Mouse (Mus musculus): Measurements from ENCODE around the gene Gse1. TPM values are rescaled to one million over a fixed set of nuclear protein-coding genes. Genes with fewer than 3 reads are reported as not detected.
"Not testable (repeated sequence)": the region's sequence is repeated elsewhere in the genome, so short reads cannot be mapped to it uniquely, and the experiment has no call there.

Gene Gse1
- polyA plus RNA-seq, 1 experiment from 2014 or later = 31.3 TPM

GRCm38 (mm10) chr8:120347734-120348341 lies 119.6 kb downstream of the Gse1 start:
- peaks cover 55% of the 10 kb centered on the region for H3K4me1 ChIP-seq
- no peak overlapping the region for H3K4me3 ChIP-seq
- no peaks in the 10 kb centered on the region for H3K27me3 ChIP-seq
- H3K4me2 ChIP-seq (replicated peaks) = peak overlapping the region; percentile 23; the same call in 1 of the 2 replicates
- WGBS = 15% methylated on average over 21 of the region's 21 CpGs
- peak; percentile 72 for ATAC-seq (replicated peaks)
- H3K9me3 ChIP-seq = no peaks in the 10 kb centered on the region
- no peaks in the 10 kb centered on the region for H3K36me3 ChIP-seq
- peak overlapping the region; percentile 61 for H3K27ac ChIP-seq (replicated peaks)
- H3K9ac ChIP-seq (replicated peaks) = no peak overlapping the region

- Histone ChIP-seq H3K4me1 (peaks cover 53% of the 10 kb centered on the region), H3K27ac (replicated peaks) (no peak overlapping the region), H3K4me2 (replicated peaks) (no peak overlapping the region), H3K9me3 (no peaks in the 10 kb centered on the region), H3K4me3 (no peak overlapping the region), H3K9ac (replicated peaks) (no peak overlapping the region), H3K27me3 (no peaks in the 10 kb centered on the region), H3K36me3 (no peaks in the 10 kb centered on the region)
- no peak for ATAC-seq (replicated peaks)
- 33% methylated on average over 11 of the region's 11 CpGs for WGBS
Measured at GRCm38 (mm10) chr8:120348922-120349321, 120.7 kb downstream of the Gse1 start.

GRCm38 (mm10) chr8:120351332-120352071 lies 123.2 kb downstream of the Gse1 start:
- no peak overlapping the region for H3K4me3 ChIP-seq
- no peak overlapping the region for H3K4me2 ChIP-seq (replicated peaks)
- H3K4me1 ChIP-seq = peaks cover 49% of the 10 kb centered on the region
- 60% methylated on average over 7 of the region's 7 CpGs for WGBS
- H3K9ac ChIP-seq (replicated peaks) = no peak overlapping the region
- H3K9me3 ChIP-seq = no peaks in the 10 kb centered on the region
- no peak for ATAC-seq (replicated peaks)
- H3K27ac ChIP-seq (replicated peaks) = no peak overlapping the region
- H3K36me3 ChIP-seq = no peaks in the 10 kb centered on the region
- no peaks in the 10 kb centered on the region for H3K27me3 ChIP-seq

GRCm38 (mm10) chr8:120352096-120352495 lies 123.8 kb downstream of the Gse1 start:
- no peaks in the 10 kb centered on the region for H3K9me3 ChIP-seq
- H3K27ac ChIP-seq (replicated peaks) = no peak overlapping the region
- H3K27me3 ChIP-seq = no peaks in the 10 kb centered on the region
- H3K4me3 ChIP-seq = no peak overlapping the region
- H3K36me3 ChIP-seq = no peaks in the 10 kb centered on the region
- H3K4me2 ChIP-seq (replicated peaks) = no peak overlapping the region
- no peak for ATAC-seq (replicated peaks)
- H3K4me1 ChIP-seq = peaks cover 47% of the 10 kb centered on the region
- no peak overlapping the region for H3K9ac ChIP-seq (replicated peaks)
- 78% methylated on average over 10 of the region's 10 CpGs for WGBS

- Histone ChIP-seq H3K4me3 (no peak overlapping the region), H3K9me3 (no peaks in the 10 kb centered on the region), H3K36me3 (no peaks in the 10 kb centered on the region), H3K27me3 (no peaks in the 10 kb centered on the region), H3K27ac (replicated peaks) (no peak overlapping the region), H3K4me2 (replicated peaks) (no peak overlapping the region), H3K4me1 (peaks cover 34% of the 10 kb centered on the region), H3K9ac (replicated peaks) (no peak overlapping the region)
- ATAC-seq (replicated peaks) = no peak
- WGBS = 79% methylated on average over 9 of the region's 9 CpGs
Measured at GRCm38 (mm10) chr8:120356067-120356466, 127.8 kb downstream of the Gse1 start.

- 68% methylated on average over 6 of the region's 6 CpGs for WGBS
- Histone ChIP-seq H3K36me3 (no peaks in the 10 kb centered on the region), H3K27me3 (no peaks in the 10 kb centered on the region), H3K27ac (replicated peaks) (no peak overlapping the region), H3K4me1 (peaks cover 40% of the 10 kb centered on the region), H3K4me3 (no peak overlapping the region), H3K4me2 (replicated peaks) (no peak overlapping the region), H3K9me3 (no peaks in the 10 kb centered on the region), H3K9ac (replicated peaks) (no peak overlapping the region)
- ATAC-seq (replicated peaks) = no peak
Measured at GRCm38 (mm10) chr8:120357504-120357903, 129.2 kb downstream of the Gse1 start.

- Histone ChIP-seq H3K4me1 (peaks cover 25% of the 10 kb centered on the region), H3K27me3 (no peaks in the 10 kb centered on the region), H3K4me3 (no peak overlapping the region), H3K4me2 (replicated peaks) (no peak overlapping the region), H3K9me3 (no peaks in the 10 kb centered on the region), H3K36me3 (no peaks in the 10 kb centered on the region), H3K9ac (replicated peaks) (no peak overlapping the region), H3K27ac (replicated peaks) (peak overlapping the region; percentile 64)
- peak; percentile 30; the same call in 1 of the 2 replicates for ATAC-seq (replicated peaks)
- WGBS = 63% methylated on average over 8 of the region's 8 CpGs
Measured at GRCm38 (mm10) chr8:120361301-120361700, 133.0 kb downstream of the Gse1 start.

- Histone ChIP-seq H3K4me1 (peaks cover 26% of the 10 kb centered on the region), H3K4me2 (replicated peaks) (no peak overlapping the region), H3K27me3 (no peaks in the 10 kb centered on the region)
Measured at GRCm38 (mm10) chr8:120363552-120364071, 135.4 kb downstream of the Gse1 start.

GRCm38 (mm10) chr8:120364093-120364725 lies 136.0 kb downstream of the Gse1 start:
- WGBS = 55% methylated on average over 7 of the region's 7 CpGs
- no peak overlapping the region for H3K4me2 ChIP-seq (replicated peaks)
- H3K27me3 ChIP-seq = no peaks in the 10 kb centered on the region
- H3K4me1 ChIP-seq = peaks cover 32% of the 10 kb centered on the region
- no peak overlapping the region for H3K27ac ChIP-seq (replicated peaks)
- H3K9me3 ChIP-seq = no peaks in the 10 kb centered on the region
- no peak for ATAC-seq (replicated peaks)
- H3K36me3 ChIP-seq = no peaks in the 10 kb centered on the region
- no peak overlapping the region for H3K9ac ChIP-seq (replicated peaks)
- no peak overlapping the region for H3K4me3 ChIP-seq

More at GRCm38 (mm10) chr8:120363552-120364071, 135.4 kb downstream of the Gse1 start:
- no peak for ATAC-seq (replicated peaks)
- Histone ChIP-seq H3K4me3 (no peak overlapping the region), H3K9ac (replicated peaks) (no peak overlapping the region), H3K36me3 (no peaks in the 10 kb centered on the region), H3K27ac (replicated peaks) (no peak overlapping the region), H3K9me3 (no peaks in the 10 kb centered on the region)
- WGBS = 72% methylated on average over 10 of the region's 10 CpGs

- Histone ChIP-seq H3K9me3 (no peaks in the 10 kb centered on the region), H3K4me1 (peaks cover 23% of the 10 kb centered on the region), H3K27ac (replicated peaks) (no peak overlapping the region), H3K36me3 (no peaks in the 10 kb centered on the region), H3K4me2 (replicated peaks) (no peak overlapping the region), H3K9ac (replicated peaks) (no peak overlapping the region), H3K27me3 (no peaks in the 10 kb centered on the region), H3K4me3 (no peak overlapping the region)
- no peak for ATAC-seq (replicated peaks)
- WGBS = 83% methylated on average over 6 of the region's 6 CpGs
Measured at GRCm38 (mm10) chr8:120366840-120367239, 138.6 kb downstream of the Gse1 start.

- peaks cover 22% of the 10 kb centered on the region for H3K4me1 ChIP-seq
- H3K4me3 ChIP-seq; ATAC-seq (replicated peaks); H3K36me3 ChIP-seq; H3K27me3 ChIP-seq; H3K9ac ChIP-seq (replicated peaks); H3K4me2 ChIP-seq (replicated peaks); H3K9me3 ChIP-seq: not testable (repeated sequence)
- peak overlapping the region; percentile 51; the same call in 1 of the 2 replicates for H3K27ac ChIP-seq (replicated peaks)
- WGBS = 50% methylated on average over 1 of the region's 1 CpGs
Measured at GRCm38 (mm10) chr8:120368191-120368590, 139.9 kb downstream of the Gse1 start.

All from forebrain, embryonic 15.5 days (tissue).